Mouse (Mus musculus) midbrain, embryonic 12.5 days (tissue): ENCODE measurements around the gene Batf2. TPM values are rescaled to one million over a fixed set of nuclear protein-coding genes. Genes with fewer than 3 reads are reported as not detected.

ENCODE experiments used
- ATAC-seq: fragments of 200-750 bp; cut with Nextera tagmentation; 2 replicates; pipeline ENCODE4 v1.8.0; 2017; ENCODE audit warnings: low read depth, moderate TSS enrichment, moderate library complexity; ENCODE audit not compliant: low FRiP score
- H3K27ac ChIP-seq: fragments of 300-500 bp; sonication (generic); replicated peaks from 2 replicates; pipeline ENCODE4 v1.5.1; 2016; ENCODE audit warnings: mild to moderate bottlenecking
- H3K27me3 ChIP-seq: fragments of 300-500 bp; sonication (generic); 2 replicates; pipeline ENCODE4 v1.6.1; 2016; ENCODE audit warnings: mild to moderate bottlenecking
- H3K36me3 ChIP-seq: fragments of 300-500 bp; sonication (generic); 2 replicates; pipeline ENCODE4 v1.6.1; 2016
- H3K4me1 ChIP-seq: fragments of 300-500 bp; sonication (generic); 2 replicates; pipeline ENCODE4 v1.6.1; 2016
- H3K4me2 ChIP-seq: fragments of 300-500 bp; sonication (generic); replicated peaks from 2 replicates; pipeline ENCODE4 v1.6.1; 2016; ENCODE audit warnings: mild to moderate bottlenecking, moderate library complexity
- H3K4me3 ChIP-seq: fragments of 300-500 bp; sonication (generic); 2 replicates; pipeline ENCODE4 v1.5.1; 2016; ENCODE audit warnings: mild to moderate bottlenecking
- H3K9ac ChIP-seq: fragments of 300-500 bp; sonication (generic); replicated peaks from 2 replicates; pipeline ENCODE4 v1.6.1; 2016; ENCODE audit warnings: mild to moderate bottlenecking, moderate library complexity
- H3K9me3 ChIP-seq: fragments of 300-500 bp; sonication (generic); 2 replicates; pipeline ENCODE4 v1.6.1; 2016; ENCODE audit warnings: mild to moderate bottlenecking
- WGBS: fragments of 180-500 bp; shearing (Covaris S2); methylation state at CpG from one replicate; pipeline ENCODE4 v1.1.7; 2016; 5-methylcytosine and 5-hydroxymethylcytosine counted together
- polyA plus RNA-seq: library from polyadenylated mRNA; unstranded; fragments of >200 nt; fragmentation: Nextera tagmentation; extraction: Ambion mirVana; gene quantifications from 2 replicates; pipeline ENCODE4 v1.2.1, GENCODE M21; 2016

Batf2 gene
- polyA plus RNA-seq, 1 experiment from 2014 or later: not detected

- Histone ChIP-seq H3K4me1 (no peaks in the 10 kb centered on the region), H3K4me2 (no peak overlapping the region), H3K9ac (no peak overlapping the region), H3K27ac (no peak overlapping the region), H3K4me3 (no peak overlapping the region), H3K27me3 (no peaks in the 10 kb centered on the region), H3K36me3 (no peaks in the 10 kb centered on the region), H3K9me3 (no peaks in the 10 kb centered on the region)
- no peak for ATAC-seq
- WGBS: 19% methylated on average over 3 of the region's 3 CpGs
Measured at GRCm38 (mm10) chr19:6182534-6182933, 41.8 kb downstream of the Batf2 start.

DNA sequence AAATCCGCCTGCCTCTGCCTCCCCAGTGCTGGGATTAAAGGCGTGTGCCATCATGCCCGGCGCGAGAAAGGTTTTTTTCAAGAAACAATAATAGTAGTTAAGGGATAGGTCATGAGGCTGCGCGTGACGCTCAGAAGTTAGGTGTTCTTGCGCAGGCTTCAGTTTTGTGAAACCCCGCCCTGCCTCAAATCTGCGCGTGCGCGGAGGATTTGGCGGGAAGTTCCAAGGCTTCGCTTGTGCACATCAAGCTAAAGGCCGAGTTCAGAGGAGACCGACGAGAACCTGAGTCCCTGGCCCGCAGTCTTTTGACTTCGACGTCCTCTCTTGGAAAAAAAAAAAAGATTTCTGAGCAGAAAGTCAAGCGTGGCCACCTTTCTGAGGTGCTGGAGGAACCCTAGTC lies 43.3 kb downstream of the Batf2 start, which contains the start of gene Majin:
TSS of gene Majin (plus strand) at position 258 of the 400 bp plus-strand sequence.
- H3K9ac ChIP-seq: no peak within 1 kb of the TSS
- H3K27me3 ChIP-seq: no peaks in the 10 kb centered on the region
- ATAC-seq: no peak
- H3K27ac ChIP-seq: no peak within 1 kb of the TSS
- H3K4me2 ChIP-seq: no peak within 1 kb of the TSS
- WGBS: 87% methylated on average over 23 of the region's 23 CpGs
- H3K9me3 ChIP-seq: no peaks in the 10 kb centered on the region
- H3K4me3 ChIP-seq: no peak within 1 kb of the TSS
- no peaks in the 10 kb centered on the region for H3K4me1 ChIP-seq
- H3K36me3 ChIP-seq: no peaks in the 10 kb centered on the region

GRCm38 (mm10) chr19:6204265-6204664 lies 63.5 kb downstream of the Batf2 start:
- Histone ChIP-seq H3K27ac (no peak overlapping the region), H3K27me3 (no peaks in the 10 kb centered on the region), H3K4me2 (no peak overlapping the region), H3K9me3 (no peaks in the 10 kb centered on the region), H3K36me3 (no peaks in the 10 kb centered on the region), H3K4me3 (no peak overlapping the region), H3K4me1 (no peaks in the 10 kb centered on the region), H3K9ac (no peak overlapping the region)
- 82% methylated on average over 2 of the region's 2 CpGs for WGBS
- no peak for ATAC-seq

DNA sequence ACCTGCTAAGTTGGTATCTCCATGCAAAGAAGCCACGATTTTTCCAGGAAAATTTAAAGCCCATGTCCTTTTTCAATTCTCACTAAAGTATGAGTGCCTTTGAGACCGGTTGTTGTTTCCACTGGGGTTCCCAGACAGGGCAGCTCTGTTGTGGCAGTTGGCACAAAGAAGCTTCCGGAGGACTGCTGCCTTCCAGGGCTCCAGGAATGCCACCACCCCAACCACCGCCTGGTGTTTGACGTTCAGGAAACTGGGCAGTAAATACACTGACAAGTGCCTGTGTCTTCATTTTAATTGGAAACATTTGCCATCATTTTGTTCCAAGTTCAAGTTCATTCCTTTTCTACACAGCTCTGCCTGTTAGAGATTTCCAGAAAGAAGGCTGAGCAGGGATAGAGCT lies 65.9 kb downstream of the Batf2 start:
- Histone ChIP-seq H3K4me3 (no peak overlapping the region), H3K9me3 (no peaks in the 10 kb centered on the region)
- ATAC-seq: no peak

GRCm38 (mm10) chr19:6216046-6216705 lies 75.4 kb downstream of the Batf2 start:
- Histone ChIP-seq H3K4me1 (no peaks in the 10 kb centered on the region), H3K36me3 (no peaks in the 10 kb centered on the region), H3K9ac (no peak overlapping the region), H3K4me3 (no peak overlapping the region), H3K4me2 (no peak overlapping the region), H3K27me3 (no peaks in the 10 kb centered on the region), H3K27ac (no peak overlapping the region), H3K9me3 (no peaks in the 10 kb centered on the region)
- 86% methylated on average over 6 of the region's 6 CpGs for WGBS
- ATAC-seq: no peak

More for the DNA sequence above, 65.9 kb downstream of the Batf2 start:
- Histone ChIP-seq H3K27ac (no peak overlapping the region), H3K4me2 (no peak overlapping the region), H3K9ac (no peak overlapping the region), H3K27me3 (no peaks in the 10 kb centered on the region), H3K36me3 (no peaks in the 10 kb centered on the region), H3K4me1 (no peaks in the 10 kb centered on the region)
- 80% methylated on average over 5 of the region's 5 CpGs for WGBS

DNA sequence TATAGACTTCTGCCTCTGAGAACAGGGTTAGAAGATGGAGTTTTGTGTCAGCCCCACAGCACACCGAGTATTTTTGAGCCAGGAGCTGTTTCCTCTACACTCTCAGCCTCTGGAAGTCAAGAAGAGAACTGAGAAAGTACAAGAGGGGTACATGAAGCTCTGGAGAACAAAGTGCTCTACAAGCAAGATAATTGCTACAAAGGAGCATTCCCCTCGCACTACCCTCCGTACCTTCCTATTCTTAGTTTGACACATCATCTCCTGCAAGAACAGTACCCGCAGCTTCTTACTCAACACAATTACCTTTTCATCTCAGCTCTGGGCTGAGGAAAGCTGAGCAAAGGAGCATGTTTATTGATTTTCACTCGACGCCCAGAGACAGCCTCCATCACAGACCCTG lies 77.8 kb downstream of the Batf2 start:
- WGBS: 69% methylated on average over 6 of the region's 6 CpGs
- no peaks in the 10 kb centered on the region for H3K36me3 ChIP-seq
- ATAC-seq: no peak

More for the DNA sequence above, 77.8 kb downstream of the Batf2 start:
- no peaks in the 10 kb centered on the region for H3K4me1 ChIP-seq
- no peaks in the 10 kb centered on the region for H3K27me3 ChIP-seq
- H3K4me2 ChIP-seq: no peak overlapping the region
- no peaks in the 10 kb centered on the region for H3K9me3 ChIP-seq
- no peak overlapping the region for H3K4me3 ChIP-seq
- H3K27ac ChIP-seq: no peak overlapping the region
- H3K9ac ChIP-seq: no peak overlapping the region

Other genes with a start within 250 kb of the Batf2 start
- gene Tigd3, start 246.8 kb upstream of the Batf2 start, polyA plus RNA-seq: 11.1 and 11.4 TPM in 2 replicates
- gene Dpf2, start 228.0 kb upstream of the Batf2 start, polyA plus RNA-seq: 171 and 185 TPM in 2 replicates
- 3.6 and 3.8 TPM in 2 replicates for gene Cdc42ep2, start 216.2 kb upstream of the Batf2 start, polyA plus RNA-seq
- 57.4 and 59.6 TPM in 2 replicates for gene Pola2, start 176.8 kb upstream of the Batf2 start, polyA plus RNA-seq
- gene Slc22a20, start 154.8 kb upstream of the Batf2 start, polyA plus RNA-seq: not detected in 2 replicates
- 3.8 and 4.5 TPM in 2 replicates for gene Capn1, start 125.1 kb upstream of the Batf2 start, polyA plus RNA-seq
- 30.0 and 32.6 TPM in 2 replicates for gene Syvn1, start 94.4 kb upstream of the Batf2 start, polyA plus RNA-seq
- gene Mrpl49, start 83.2 kb upstream of the Batf2 start, polyA plus RNA-seq: 75.8 and 76.4 TPM in 2 replicates
- gene Fau, start 83.1 kb upstream of the Batf2 start, polyA plus RNA-seq: 595 and 628 TPM in 2 replicates
- gene Znhit2, start 79.8 kb upstream of the Batf2 start, polyA plus RNA-seq: 30.8 and 32.2 TPM in 2 replicates
- 41.0 and 41.3 TPM in 2 replicates for gene Tm7sf2, start 72.6 kb upstream of the Batf2 start, polyA plus RNA-seq
- 77.0 and 82.2 TPM in 2 replicates for gene Vps51, start 63.8 kb upstream of the Batf2 start, polyA plus RNA-seq
- not detected in 2 replicates for gene Tmem262, start 61.0 kb upstream of the Batf2 start, polyA plus RNA-seq
- 2.6 and 3.6 TPM in 2 replicates for gene Gm28374, start 58.7 kb upstream of the Batf2 start, polyA plus RNA-seq
- gene Zfpl1, start 56.0 kb upstream of the Batf2 start, polyA plus RNA-seq: 67.1 and 75.1 TPM in 2 replicates
- 41.5 and 42.1 TPM in 2 replicates for gene Cdca5, start 56.0 kb upstream of the Batf2 start, polyA plus RNA-seq
- gene AC131692.1, start 46.6 kb upstream of the Batf2 start, polyA plus RNA-seq: 0.77 TPM in 1 of 2 replicates, not detected in the other
- 0.59 and 0.94 TPM in 2 replicates for gene Naaladl1, start 35.2 kb upstream of the Batf2 start, polyA plus RNA-seq
- 49.7 and 50.8 TPM in 2 replicates for gene Sac3d1, start 22.3 kb upstream of the Batf2 start, polyA plus RNA-seq
- 29.7 and 30.5 TPM in 2 replicates for gene Snx15, start 12.7 kb upstream of the Batf2 start, polyA plus RNA-seq
- 90.9 and 96.1 TPM in 2 replicates for gene Arl2, start 565 bp downstream of the Batf2 start, polyA plus RNA-seq
- gene Majin, start 43.4 kb downstream of the Batf2 start, polyA plus RNA-seq: not detected in 2 replicates
- 0.74 TPM in 1 of 2 replicates, not detected in the other for gene Gpha2, start 85.4 kb downstream of the Batf2 start, polyA plus RNA-seq
- gene Ppp2r5b, start 94.9 kb downstream of the Batf2 start, polyA plus RNA-seq: 61.3 and 66.1 TPM in 2 replicates
- 13.6 and 14.2 TPM in 2 replicates for gene Atg2a, start 100.7 kb downstream of the Batf2 start, polyA plus RNA-seq
- gene Ehd1, start 135.7 kb downstream of the Batf2 start, polyA plus RNA-seq: 90.8 and 96.9 TPM in 2 replicates
- gene Cdc42bpg, start 165.5 kb downstream of the Batf2 start, polyA plus RNA-seq: 0.29 and 0.37 TPM in 2 replicates
- gene Men1, start 194.0 kb downstream of the Batf2 start, polyA plus RNA-seq: 99.0 and 103 TPM in 2 replicates
- gene Map4k2, start 200.2 kb downstream of the Batf2 start, polyA plus RNA-seq: 14.6 and 14.7 TPM in 2 replicates
- 193 and 205 TPM in 2 replicates for gene Sf1, start 222.7 kb downstream of the Batf2 start, polyA plus RNA-seq
- 2.3 and 2.7 TPM in 2 replicates for gene Pygm, start 243.4 kb downstream of the Batf2 start, polyA plus RNA-seq